Mouse (Mus musculus) ES-E14 (cell line): Measurements from ENCODE around the gene H1fx. TPM values are rescaled to one million over a fixed set of nuclear protein-coding genes. Genes with fewer than 3 reads are reported as not detected.

Source experiments
- DNase-seq: peaks from one replicate; pipeline ENCODE4 v3.0.0-alpha.2; 2013; ENCODE audit warnings: low read depth, low spot score
- H3K27ac ChIP-seq: 2 replicates; pipeline ENCODE4 v1.5.1; 2012; ENCODE audit warnings: low read depth, mild to moderate bottlenecking, low read length, moderate library complexity, mixed read lengths; ENCODE audit not compliant: poor library complexity, insufficient read depth, severe bottlenecking
- H3K36me3 ChIP-seq: 2 replicates; pipeline ENCODE4 v1.6.1; 2012; ENCODE audit warnings: mild to moderate bottlenecking, low read length, moderate library complexity, mixed read lengths; ENCODE audit not compliant: control insufficient read depth, poor library complexity, insufficient read depth, severe bottlenecking
- H3K4me1 ChIP-seq, 2 experiments: fragments of 150-350 bp in 1 of 2; sonication (generic) in 1 of 2; 2 replicates each; pipeline ENCODE4 v1.6.1; 2012; ENCODE audit warnings: low read length in 2 of 2, mild to moderate bottlenecking in 1 of 2, mixed read lengths in 1 of 2; ENCODE audit not compliant: control insufficient read depth in 2 of 2, insufficient read depth in 2 of 2, poor library complexity in 1 of 2
- H3K4me3 ChIP-seq, 2 experiments: fragments of 150-350 bp in 1 of 2; sonication (generic) in 1 of 2; 2 replicates each; pipeline ENCODE4 v1.5.1; 2012; ENCODE audit warnings: low read length in 2 of 2, low read depth in 1 of 2, mild to moderate bottlenecking in 1 of 2, mixed read lengths in 1 of 2; ENCODE audit not compliant: insufficient read depth in 1 of 2, poor library complexity in 1 of 2, severe bottlenecking in 1 of 2
- H3K9ac ChIP-seq: 2 replicates; pipeline ENCODE4 v1.6.1; 2012; ENCODE audit warnings: low read depth, mild to moderate bottlenecking, low read length, mixed read lengths; ENCODE audit not compliant: poor library complexity, insufficient read depth, severe bottlenecking
- H3K9me3 ChIP-seq: fragments of 150-350 bp; sonication (generic); 2 replicates; pipeline ENCODE4 v1.6.1; 2012; ENCODE audit warnings: low read depth, mild to moderate bottlenecking, low read length; ENCODE audit not compliant: control insufficient read depth, insufficient read depth
- CHD2 ChIP-seq: IDR thresholded peaks from 2 replicates; pipeline ENCODE4 v1.6.1; 2014; ENCODE audit warnings: mild to moderate bottlenecking, low read depth, low read length, inconsistent platforms
- HCFC1 ChIP-seq: IDR thresholded peaks from 2 replicates; pipeline ENCODE4 v1.6.1; 2012; ENCODE audit warnings: low read length, inconsistent platforms, borderline replicate concordance; ENCODE audit not compliant: insufficient read depth
- MAFK ChIP-seq: IDR thresholded peaks from 2 replicates; pipeline ENCODE4 v1.6.1; 2014; ENCODE audit warnings: mild to moderate bottlenecking, low read depth, low read length, inconsistent platforms; ENCODE audit not compliant: insufficient read depth
- ZC3H11A ChIP-seq: IDR thresholded peaks from 2 replicates; pipeline ENCODE4 v1.6.1; 2012; ENCODE audit warnings: low read depth, mild to moderate bottlenecking, inconsistent platforms, low read length, borderline replicate concordance
- ZNF384 ChIP-seq: IDR thresholded peaks from 2 replicates; pipeline ENCODE4 v1.6.1; 2012; ENCODE audit warnings: low read depth, low read length, inconsistent platforms
- in situ Hi-C, 2 experiments: fragments of 600-800 bp; cut with MboI; formaldehyde crosslinking; loops; one replicate each; pipeline ENCODE4 v1.15.1; 2025; ENCODE audit warnings: low sequenced_read_pairs in 2 of 2, inconsistent platforms in 1 of 2; ENCODE audit not compliant: unreplicated experiment in 2 of 2
- total RNA-seq: library from RNA; depleted of rRNA; stranded (reverse); fragments of 300-350 nt; gene quantifications from 2 replicates; pipeline ENCODE4 v1.2.3, GENCODE M21; 2012

The H1fx gene
- total RNA-seq, 1 experiment = 14.0 TPM

DNA sequence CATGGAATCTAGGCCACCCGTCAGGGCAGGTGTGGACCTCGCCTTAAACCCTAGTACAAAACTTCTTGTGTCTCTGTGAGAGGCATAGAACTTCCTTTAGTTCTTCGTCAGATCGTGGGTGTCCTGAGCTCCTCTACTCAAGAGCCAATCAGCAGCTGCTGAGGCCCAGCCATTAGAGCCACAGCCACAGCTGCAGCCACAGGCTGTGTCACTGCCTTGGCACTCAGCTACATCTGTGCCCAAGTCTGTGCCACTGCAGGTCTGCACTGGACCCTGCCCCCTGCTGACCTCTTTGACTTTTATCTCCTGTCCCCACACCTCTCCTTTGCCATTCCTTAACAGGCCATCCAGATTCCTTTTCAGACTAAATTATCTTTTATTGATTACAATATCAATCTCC is 9.8 kb upstream of the H1fx start:
- in situ Hi-C loops = no loop called here
- no peak for DNase-seq
- H3K9ac ChIP-seq = no peak overlapping the region
- peaks cover 2% of the 10 kb centered on the region; the same call in 1 of the 2 replicates for H3K36me3 ChIP-seq
- TF ChIP-seq ZNF384 (no peak), MAFK (no peak), CHD2 (no peak), HCFC1 (no peak), ZC3H11A (no peak)
- H3K4me3 ChIP-seq = no peak overlapping the region
- peaks cover 3 to 14% of the 10 kb centered on the region in 2 experiments; a peak in 3 of 4 replicates for H3K4me1 ChIP-seq
- H3K27ac ChIP-seq = no peak overlapping the region
- no peaks in the 10 kb centered on the region for H3K9me3 ChIP-seq

DNA sequence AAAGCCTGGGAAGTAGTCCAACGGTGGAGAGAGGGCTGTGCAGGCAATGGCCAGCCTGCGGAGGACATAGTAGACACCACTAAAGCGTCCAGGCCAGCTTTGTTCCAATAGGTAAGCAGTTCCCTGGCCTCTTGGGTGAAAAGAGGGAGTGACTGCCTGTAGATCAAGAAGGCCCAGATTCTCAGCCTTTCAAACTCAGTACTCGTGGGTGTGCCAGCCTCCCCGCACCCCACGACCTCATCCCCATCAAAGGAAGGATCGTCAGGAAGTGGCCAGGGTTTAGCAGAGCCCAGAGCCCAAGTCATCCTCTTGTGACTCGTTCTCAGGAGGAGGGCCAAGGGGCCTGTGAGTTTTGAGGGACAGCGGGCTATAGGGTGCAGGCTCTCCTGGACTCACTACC is 1.1 kb upstream of the H1fx start:
- Histone ChIP-seq H3K9me3 (no peaks in the 10 kb centered on the region), H3K4me1 (peaks cover 0 to 7% of the 10 kb centered on the region in 2 experiments; a peak in 1 of 4 replicates), H3K9ac (peak overlapping the region; percentile 9; the same call in 1 of the 2 replicates), H3K4me3 (peak overlapping the region; percentile 74 to 91; a peak in 3 of 4 replicates), H3K27ac (no peak overlapping the region), H3K36me3 (peaks cover 5% of the 10 kb centered on the region; the same call in 1 of the 2 replicates)
- in situ Hi-C loops = no loop called here
- no peak for DNase-seq
- TF ChIP-seq ZC3H11A = no peak
- TF ChIP-seq CHD2 = no peak
- no peak for TF ChIP-seq ZNF384
- no peak for TF ChIP-seq HCFC1
- TF ChIP-seq MAFK = no peak

DNA sequence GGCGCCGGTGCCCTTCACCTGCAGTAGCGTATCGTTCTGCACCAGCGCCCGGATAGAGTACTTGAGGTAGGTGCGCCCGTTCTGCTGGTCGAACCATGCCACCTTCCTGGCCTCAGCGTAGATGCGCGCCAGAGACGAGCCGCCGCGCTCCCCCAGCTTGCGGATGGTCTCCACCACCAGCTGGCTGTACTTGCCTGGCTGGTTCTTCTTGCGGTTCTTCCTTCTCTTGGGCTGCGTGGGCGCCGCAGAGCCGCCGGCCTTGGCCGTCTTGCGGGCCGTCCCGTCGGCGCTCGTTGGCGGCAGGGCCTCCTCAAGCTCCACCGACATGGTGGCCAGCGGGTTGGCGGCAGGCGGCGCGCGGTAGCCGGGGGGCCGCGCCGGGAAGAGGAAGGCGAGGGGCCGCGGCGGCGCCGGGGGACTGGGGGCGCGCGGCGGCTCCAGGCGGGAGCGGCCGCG is 379 bp downstream of the H1fx start:
- no peak for TF ChIP-seq CHD2
- TF ChIP-seq MAFK = no peak
- TF ChIP-seq HCFC1 = no peak
- no peak for TF ChIP-seq ZNF384
- no peak for TF ChIP-seq ZC3H11A
- no peak for DNase-seq

DNA sequence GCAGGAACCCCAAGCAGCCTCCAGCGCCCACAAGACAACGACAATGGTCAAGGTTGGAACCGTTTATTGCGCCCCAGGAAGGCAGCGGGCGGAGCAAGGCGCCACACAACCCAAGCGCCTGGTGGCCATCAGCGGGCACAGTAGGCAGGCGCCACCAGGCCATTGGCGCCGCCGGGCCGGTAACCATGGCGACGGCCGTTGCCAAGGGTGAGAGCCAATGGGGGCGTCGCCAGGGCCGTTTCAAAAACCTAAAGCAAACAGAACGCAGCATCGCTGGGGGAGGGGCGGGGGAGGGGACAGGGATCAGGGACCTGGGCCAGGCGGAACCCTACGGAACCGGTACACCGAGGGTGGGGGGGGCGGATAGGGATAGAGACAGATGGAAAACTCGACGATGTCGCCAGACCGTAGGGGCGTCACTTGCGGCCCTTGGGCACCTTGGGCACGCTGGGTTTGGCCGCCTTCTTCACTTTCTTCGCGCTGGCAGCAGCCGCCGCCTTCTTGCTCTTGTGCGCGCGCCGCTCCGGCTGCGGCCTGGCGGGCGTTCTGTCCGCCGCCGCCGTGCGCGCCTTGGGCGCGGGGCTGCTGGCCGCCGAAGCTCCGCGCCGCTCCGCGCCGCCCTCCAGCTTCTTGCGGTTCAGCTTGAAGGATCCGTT is 935 bp downstream of the H1fx start:
- DNase-seq = peak; percentile 78
- no peaks in the 10 kb centered on the region for H3K9me3 ChIP-seq
- H3K4me3 ChIP-seq = peak overlapping the region; percentile 91 to 93
- in situ Hi-C loops = no loop called here
- TF ChIP-seq ZC3H11A (no peak), MAFK (no peak), HCFC1 (0 out of 2 replicates have a peak, but pooled peaks have one; percentile 26), ZNF384 (no peak), CHD2 (no peak)
- H3K9ac ChIP-seq = peak overlapping the region; percentile 86
- peaks cover 5% of the 10 kb centered on the region; the same call in 1 of the 2 replicates for H3K36me3 ChIP-seq
- 0 out of 2 replicates have a peak overlapping the region, but pooled peaks have one; percentile 20 for H3K27ac ChIP-seq
- H3K4me1 ChIP-seq = peaks cover 0 to 7% of the 10 kb centered on the region in 2 experiments; a peak in 1 of 4 replicates

More for the DNA sequence above, 379 bp downstream of the H1fx start:
- peak overlapping the region; percentile 20; the same call in 1 of the 2 replicates for H3K27ac ChIP-seq
- H3K36me3 ChIP-seq = peaks cover 5% of the 10 kb centered on the region; the same call in 1 of the 2 replicates
- peak overlapping the region; percentile 86 for H3K9ac ChIP-seq
- in situ Hi-C loops = no loop called here
- peaks cover 0 to 7% of the 10 kb centered on the region in 2 experiments; a peak in 1 of 4 replicates for H3K4me1 ChIP-seq
- H3K4me3 ChIP-seq = peak overlapping the region; percentile 91 to 93
- no peaks in the 10 kb centered on the region for H3K9me3 ChIP-seq
